Mouse (Mus musculus) large intestine, adult 2 months (tissue): ENCODE results near the gene Rab11fip4. TPM values are rescaled to one million over a fixed set of nuclear protein-coding genes. Genes with fewer than 3 reads are reported as not detected.

ENCODE experiments used
- DNase-seq: peaks from one replicate; pipeline ENCODE4 v3.0.0-alpha.2; 2012; ENCODE audit warnings: low read depth, low spot score
- WGBS: fragments of 180-500 bp; shearing (Covaris S2); methylation state at CpG from one replicate; pipeline ENCODE4 v1.1.7; 2018; 5-methylcytosine and 5-hydroxymethylcytosine counted together
- polyA plus RNA-seq: library from polyadenylated mRNA; depleted of rRNA; stranded (reverse); fragments of >200 nt; gene quantifications from 2 replicates; pipeline ENCODE4 v1.2.3, GENCODE M21; 2012; rRNA removed

Gene Rab11fip4
- polyA plus RNA-seq, 1 experiment = 4.7 TPM

DNA sequence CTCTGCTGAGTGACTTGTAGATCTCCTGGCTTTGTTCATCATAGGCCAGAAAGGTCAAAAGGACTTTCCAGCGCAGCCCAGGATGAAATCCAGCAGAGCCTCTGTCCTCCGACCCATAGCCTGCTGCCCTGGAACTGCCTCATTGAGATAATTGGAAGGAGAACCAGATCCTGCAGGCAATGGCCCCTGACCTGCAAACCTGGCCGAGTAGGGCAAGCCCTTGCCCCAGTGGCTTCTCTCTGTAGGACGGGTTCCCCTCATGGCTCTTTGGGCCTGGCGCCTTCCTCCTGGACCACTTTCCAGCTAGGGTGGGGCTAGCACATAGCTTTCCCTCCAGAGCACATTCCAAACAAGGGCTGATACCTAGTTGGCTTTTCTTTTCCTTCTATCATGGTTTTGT is 131.8 kb downstream of the Rab11fip4 start:
- no peak for DNase-seq
- 80% methylated on average over 5 of the region's 5 CpGs for WGBS

DNA sequence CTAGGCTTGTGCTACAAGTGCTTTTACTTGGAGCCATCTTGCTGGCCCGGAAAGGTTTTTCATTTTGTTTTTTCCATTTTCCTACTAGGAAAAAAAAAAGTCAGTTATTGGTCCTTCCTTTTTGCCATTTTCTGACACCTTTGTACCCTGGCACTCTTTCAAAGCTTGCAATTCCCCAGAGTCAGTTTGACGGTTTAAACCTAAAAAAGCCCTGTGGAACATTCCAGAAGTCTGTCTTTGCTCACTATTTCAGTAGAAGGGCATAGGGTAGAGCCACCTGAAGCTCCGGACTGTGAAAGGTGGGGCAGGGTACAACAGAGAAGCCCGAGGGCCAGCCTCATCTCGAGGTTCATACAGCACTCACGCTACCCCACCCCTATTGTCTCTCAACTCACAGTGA is 134.0 kb downstream of the Rab11fip4 start:
- DNase-seq = no peak
- WGBS = 68% methylated on average over 6 of the region's 6 CpGs

DNA sequence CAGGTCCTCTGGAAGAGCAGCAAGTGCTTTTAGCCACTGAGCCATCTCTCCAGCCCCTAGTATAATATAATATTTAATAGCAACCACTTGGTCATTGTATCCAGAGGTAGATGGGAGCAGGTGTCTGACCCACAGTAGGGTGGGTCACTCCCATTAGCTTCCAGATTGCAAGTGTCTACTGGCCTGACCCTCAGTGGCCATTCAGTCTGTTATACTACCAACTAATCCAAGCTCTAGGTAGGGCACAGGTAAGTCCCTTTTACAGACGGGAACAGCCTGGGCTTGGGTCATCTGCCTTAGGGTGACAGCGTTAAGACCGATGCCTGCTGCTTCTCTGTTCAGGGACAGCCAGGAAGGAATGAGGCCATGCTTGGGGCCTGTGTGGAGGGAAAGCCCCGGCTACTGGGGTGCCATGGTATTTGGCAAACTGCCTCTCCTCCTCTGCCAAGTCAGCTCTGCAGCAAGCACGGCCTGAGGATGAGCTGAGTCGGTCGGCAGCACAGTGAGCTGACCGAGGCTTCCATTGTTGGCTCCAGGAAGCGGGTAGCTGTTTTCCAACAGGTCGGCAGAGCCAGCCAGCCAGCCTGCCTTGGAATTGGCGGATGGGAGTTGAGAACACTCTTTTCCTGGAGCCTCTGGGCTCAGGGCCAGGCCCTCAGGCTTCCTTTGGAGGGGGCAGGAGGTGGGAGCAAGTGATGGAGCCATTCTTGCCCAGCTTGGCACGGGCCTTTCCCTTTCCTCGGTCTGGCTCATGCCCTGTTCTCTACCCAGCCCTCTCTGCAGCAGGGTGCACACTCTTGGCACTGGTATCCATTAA is 138.4 kb downstream of the Rab11fip4 start:
- WGBS = 52% methylated on average over 13 of the region's 13 CpGs
- no peak for DNase-seq

DNA sequence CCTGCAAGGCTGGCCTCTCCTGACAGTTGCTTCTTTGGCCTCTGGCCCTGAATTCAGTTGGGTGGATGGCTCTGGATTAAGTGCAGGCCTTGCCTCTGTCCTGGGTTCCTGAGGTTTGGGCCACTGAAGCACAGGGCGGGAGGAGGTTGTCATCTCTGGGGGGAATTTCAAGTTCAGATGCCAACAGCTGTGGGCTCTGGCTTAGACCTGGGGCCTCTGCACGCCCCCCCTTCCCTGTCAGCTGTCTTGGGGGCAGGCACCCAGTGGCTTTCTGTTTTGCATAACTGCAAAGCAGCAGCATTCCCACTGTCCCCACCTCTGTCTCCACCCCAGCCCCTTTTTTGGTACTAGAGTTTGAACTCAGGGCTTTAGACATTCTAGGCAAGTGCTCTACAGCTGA is 139.4 kb downstream of the Rab11fip4 start:
- 78% methylated on average over 2 of the region's 2 CpGs for WGBS
- DNase-seq = no peak

DNA sequence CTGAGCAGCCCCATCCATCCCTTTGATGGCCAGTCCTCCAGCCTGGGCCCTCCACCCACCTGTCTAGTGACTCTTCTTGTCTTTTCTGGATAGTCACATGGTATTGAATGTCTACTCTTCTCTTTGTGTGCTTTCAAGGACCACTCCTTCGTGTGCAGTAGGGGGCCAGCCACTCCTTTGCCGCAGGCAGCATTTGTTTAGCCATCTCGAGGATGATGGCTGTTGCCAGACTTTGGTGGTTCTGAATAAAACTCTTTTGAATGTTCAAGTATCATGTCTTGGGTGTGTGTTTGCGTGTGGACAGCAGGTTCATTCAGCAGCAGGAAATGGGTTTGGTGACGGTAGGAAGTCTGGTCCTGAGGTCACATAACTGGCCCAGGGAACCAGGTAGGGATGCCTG is 140.5 kb downstream of the Rab11fip4 start:
- 85% methylated on average over 5 of the region's 5 CpGs for WGBS
- DNase-seq = no peak

DNA sequence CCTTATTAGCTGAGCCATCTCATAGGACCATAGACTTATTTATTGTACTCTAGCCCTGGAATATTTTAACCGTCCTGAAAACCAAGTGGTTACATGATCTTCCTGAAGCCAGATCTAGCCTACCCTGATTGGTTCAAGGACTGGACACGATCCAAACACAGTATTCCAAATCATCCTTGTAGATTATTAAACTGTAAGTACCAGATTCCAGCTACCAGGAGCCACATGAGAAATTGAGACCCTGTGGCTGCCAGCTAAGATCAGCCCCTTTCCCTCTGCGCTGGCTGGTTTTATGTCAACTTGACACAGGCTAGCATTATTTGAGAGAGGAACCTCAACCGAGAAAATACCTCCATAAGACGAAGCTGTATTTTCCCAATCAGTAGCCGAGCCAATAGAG is 142.0 kb downstream of the Rab11fip4 start:
- no peak for DNase-seq
- 92% methylated on average over 6 of the region's 6 CpGs for WGBS

DNA sequence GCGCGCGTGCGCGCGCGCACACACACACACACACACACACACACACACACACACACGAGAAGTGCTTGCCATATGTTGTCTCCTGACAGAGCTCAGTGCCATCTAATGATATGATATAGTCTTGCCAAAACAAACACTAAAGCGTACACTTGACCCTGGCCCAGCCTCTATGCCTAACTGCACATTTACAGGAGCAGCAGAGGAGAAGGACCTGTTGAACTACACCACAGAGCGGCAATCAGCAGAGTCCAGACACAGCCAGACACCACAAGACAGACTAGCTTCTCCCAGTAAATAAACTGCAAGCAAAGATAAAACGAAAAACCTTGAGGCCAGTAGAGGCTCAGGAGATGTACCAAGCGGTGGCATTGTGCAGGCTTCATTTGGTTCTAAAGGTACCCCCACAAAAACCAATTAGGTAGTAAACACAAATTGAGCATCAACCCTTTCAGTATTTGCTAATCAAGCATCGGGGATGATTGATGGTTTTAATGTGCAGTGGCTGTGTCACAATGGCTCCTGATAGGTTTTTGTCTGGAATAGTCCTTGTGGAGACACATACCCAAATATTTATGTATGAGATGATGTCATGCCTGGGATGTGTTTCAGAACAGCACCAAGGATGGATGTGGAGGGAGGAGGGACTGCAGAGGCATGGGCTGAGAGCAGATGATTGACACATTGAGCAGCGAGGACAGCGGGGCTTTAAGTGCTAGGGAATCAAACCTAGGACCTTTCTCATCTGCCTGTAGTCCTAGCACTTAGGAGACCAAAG is 145.4 kb downstream of the Rab11fip4 start:
- 64% methylated on average over 15 of the region's 15 CpGs for WGBS
- no peak for DNase-seq

DNA sequence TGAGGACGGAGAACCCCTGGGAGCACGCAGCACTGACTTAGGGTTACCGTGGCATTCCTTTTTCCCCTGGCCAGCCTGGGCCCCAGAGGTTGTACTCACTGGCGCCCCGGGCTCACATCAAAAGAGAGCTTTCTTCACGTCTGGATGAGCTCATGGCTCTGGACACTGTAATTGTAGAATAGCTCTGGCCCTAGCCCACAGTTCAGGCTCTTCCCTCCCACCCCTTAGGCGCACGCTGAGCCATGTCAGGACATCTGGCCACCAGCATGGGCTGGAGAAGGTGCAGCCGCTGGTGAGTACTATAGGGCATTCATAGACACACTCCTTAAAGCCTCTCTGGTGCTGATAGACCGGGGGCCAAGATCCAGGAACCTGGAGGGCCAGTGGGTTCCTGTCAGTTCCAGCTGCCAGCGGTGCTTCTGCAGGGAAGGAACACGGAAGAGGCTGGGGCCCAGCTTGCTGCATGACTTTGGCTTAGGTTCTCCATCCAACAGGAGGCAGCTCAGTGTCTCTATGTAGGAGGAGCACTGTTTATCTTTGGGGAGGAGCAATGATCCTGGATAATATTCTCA is 146.2 kb downstream of the Rab11fip4 start:
- DNase-seq = no peak
- 66% methylated on average over 12 of the region's 12 CpGs for whole genome bisulfite sequencing

DNA sequence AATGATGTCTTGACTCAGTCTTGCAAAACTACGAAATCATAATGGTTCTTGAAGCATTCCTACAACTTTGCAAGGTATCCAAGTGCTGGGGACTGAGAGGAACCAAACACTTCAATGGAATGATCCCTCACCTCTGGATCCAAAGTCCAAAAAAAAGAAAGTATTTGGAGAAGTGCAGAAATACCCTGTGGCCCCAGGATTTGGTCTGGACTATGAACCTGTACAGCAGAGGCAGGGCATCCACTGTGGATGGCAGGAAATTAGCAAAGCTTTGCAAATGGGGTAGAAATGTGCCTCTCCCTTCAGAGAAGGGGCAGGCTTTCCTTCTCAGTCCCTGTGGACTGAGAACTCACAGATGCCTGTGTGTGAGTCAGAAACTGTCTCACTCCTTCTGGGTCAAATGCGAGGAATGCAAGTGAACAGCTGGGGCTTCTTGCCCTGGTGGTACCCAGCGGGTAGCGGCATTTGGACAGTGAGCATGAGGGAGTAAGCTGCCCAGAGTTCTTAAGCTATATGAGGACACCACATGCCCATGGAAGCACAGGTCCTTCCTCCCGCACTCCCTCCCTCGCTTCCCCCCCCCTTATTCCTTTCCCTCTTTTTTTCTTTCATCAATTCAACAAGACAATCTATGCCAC is 147.0 kb downstream of the Rab11fip4 start:
- DNase-seq = no peak
- 78% methylated on average over 6 of the region's 6 CpGs for WGBS

DNA sequence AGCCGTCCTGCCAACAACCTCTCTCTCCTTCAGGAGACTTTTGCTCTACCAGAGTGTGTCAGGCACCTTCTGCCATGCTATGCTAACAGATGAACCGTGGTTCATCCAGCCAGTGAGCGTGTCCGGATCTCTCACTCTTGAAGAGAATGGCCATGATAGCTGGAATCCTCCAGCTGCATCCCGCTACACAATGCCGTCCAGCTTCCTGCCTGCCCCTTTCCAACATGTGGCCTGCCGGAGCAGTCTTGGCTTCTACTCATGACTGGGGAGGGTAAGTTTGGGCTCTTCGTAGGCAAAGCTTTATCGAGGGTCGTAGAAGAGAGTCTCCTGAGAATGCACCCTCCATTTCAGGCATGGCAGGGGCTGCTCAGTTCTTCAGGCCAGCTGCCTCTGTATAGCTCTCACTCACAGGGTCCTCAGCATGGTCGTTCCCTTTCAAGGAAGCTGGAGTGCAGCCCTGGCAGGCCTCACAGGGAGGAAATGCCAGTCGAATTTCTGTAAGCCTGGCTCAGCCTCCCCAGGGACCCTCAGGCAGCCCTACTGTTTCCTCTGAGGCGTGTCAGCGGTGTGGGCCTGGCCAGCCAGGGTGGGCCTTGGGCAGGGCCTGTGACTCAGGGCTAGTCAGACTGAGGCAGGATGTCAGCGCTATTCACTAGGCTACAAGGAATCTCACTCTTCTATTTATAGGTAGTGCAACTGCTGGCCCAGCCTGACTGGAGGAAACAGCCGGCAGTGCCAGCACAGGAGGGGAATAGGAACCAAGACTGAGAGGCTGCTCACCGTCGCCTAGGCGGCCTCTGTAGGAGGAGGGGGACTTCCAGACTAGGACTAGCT is 147.9 kb downstream of the Rab11fip4 start:
- WGBS = 61% methylated on average over 19 of the region's 19 CpGs
- DNase-seq = no peak

DNA sequence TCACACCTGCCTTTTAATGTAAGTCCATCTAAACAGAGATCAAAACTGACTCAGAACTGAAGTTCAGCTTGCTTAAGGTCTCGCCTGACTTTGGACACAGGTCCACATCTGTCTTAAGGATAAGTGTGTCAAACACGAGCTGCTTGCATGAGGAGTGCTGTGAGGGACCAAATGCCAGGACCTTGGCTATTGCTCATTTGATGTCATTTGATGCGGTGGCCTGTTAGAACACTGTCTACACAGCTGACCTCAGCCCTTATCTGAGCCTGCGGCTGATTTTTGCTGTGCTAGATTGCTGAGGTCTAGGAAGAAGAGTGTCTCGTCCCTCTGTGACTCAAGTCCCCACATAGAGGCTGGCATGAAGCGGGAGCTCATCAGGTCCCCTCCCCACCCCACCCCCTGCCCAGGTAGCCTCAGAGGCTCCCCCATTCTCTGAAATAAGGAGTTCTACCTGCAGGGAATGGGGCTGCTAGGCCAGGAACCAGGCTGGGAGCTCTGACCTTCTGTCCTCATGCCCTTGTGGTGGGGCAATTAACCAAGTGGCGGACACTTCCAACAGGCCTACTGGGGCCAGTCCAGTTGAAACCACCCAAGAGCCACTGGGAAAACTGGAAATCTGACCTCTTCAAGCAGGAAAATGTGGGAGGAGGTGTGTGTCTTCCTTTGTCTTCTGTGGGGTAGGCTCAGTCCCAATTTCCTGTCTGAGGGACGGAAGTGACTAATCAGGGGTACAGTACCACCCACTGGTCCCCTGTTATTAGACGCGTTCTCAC is 149.9 kb downstream of the Rab11fip4 start:
- WGBS = 85% methylated on average over 10 of the region's 10 CpGs

DNA sequence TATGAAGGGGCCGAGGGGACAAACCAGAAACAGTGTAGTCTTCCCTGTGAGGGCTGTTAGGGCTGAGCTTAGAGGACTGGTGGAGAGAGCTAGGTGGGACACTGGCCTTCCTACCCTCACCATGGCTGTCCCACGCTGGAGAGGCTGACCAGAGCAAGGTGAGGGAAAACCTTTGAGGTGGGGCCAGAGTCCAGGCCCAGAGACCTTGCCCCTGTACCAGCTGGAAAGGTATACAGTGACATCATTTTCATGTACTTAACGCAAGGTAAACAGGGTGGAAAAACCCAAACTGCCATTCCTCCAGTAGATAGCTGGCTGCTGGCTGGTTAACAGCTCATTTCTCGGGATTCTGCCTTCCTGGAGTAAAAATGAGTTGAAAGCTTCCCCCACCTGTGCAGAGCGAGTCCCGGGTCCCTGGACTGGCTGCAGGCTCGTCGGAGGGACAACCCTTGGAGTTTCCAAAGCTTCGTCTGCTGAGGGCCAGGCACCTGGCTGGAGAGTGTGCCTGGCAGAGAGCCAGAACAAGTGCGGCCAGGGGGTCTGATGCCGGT is 155.6 kb downstream of the Rab11fip4 start:
- DNase-seq = no peak
- 45% methylated on average over 11 of the region's 11 CpGs for WGBS

More for the DNA sequence above, 149.9 kb downstream of the Rab11fip4 start:
- DNase-seq = no peak

Other genes with a start within 250 kb of the Rab11fip4 start
- gene Omg, start 87.1 kb upstream of the Rab11fip4 start, polyA plus RNA-seq = 0.05 and 0.08 TPM in 2 replicates
- 8.9 and 9.0 TPM in 2 replicates for gene Evi2b, start 67.5 kb upstream of the Rab11fip4 start, polyA plus RNA-seq
- gene Evi2, start 60.6 kb upstream of the Rab11fip4 start, polyA plus RNA-seq = 0.24 and 0.58 TPM in 2 replicates
- 4.9 and 8.7 TPM in 2 replicates for gene Evi2a, start 60.6 kb upstream of the Rab11fip4 start, polyA plus RNA-seq